Mouse (Mus musculus): Measurements from ENCODE around the gene Taok1.
A peak's percentile ranks its signal among the peaks of the same experiment; 100 is the strongest.

Gene Taok1

DNA sequence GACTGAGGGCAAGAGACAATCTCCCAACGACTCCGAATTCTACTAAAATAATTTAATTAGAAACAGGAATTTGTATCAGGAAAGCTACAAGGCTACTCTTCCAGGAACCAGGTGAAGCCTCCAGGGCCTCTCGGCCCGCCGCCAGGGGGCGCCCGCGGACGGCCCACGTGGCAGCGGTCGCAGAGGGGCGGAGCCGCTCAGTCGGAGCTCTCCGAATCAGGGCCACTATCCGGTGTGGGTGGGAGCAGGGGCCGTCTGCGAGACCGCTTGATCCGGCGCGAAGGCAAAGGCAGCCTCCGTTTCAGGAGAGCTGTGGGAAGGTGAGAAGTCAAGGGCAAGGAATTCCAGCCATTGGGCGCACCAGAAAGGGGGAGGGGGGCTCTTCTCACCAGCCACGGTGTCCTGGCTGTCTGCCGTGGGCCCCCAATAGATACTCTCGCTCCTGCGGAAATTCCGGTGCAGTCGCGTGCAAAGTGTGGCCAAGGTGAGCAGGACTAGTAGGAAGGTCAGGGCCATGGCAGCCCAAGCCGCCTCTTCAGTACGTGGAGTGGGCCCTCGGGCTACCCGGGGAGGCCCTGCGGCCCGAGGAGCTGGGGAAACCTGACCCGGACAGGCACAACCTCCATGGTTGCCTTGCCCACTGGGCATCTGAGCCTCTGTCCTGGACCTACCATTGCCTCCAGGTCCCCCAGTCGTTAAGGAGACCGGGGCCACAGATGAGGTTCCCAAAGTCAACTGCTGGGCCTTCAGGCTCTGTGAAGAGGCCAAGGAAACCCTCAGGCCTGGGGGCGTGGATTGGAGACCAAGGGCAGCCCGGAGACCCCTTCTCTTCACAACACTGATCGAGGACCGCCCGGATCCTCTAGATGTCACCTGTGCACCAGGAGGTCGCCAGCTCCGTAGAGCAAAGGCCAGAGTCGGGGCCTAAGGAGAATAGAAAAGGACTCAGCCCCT is 99.3 kb downstream of the Taok1 start:
- peak; percentile 75 to 84 for DNase-seq (ENCODE audit: low spot score in 2 of 2)

DNA sequence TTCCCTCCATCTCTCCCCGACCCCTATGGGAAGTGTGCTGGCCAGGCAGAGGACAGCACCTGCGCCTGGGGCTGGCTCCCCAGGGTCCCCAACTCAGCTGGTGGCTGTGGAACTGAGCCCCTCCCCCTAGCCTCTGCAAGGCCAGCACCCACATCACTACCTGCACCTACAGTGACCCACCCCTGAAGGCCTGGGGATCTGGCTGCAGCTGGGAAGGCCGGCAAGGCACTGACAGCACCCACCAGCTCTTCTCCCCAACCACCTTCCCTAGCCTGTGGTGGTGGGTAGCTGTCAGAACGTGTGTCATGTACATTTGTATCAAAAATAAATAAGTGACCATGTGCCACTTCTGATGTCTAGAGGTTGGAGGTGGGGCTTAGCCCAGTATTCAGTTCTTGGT is 100.2 kb downstream of the Taok1 start:
- no peak for DNase-seq (ENCODE audit: low spot score in 2 of 2)

DNA sequence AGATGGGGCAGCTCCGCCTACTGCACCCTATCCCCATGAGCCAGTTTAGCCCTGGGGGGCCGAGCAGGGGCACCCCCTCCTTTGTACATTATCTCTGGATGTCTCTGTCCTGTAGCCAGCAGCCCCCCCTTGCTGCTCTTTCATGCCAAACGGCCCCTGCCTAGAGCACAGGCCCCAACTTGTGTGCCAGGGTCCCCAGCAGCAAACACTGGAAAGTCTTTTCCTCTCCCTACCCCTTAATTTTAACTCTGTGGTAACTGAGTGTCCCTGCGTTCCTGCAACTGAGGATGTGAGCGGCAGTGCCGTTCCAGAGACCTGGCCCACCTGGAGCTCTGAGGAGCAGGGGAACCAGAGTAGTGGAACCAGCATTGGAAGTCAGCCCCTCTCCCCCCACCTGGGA is 100.7 kb downstream of the Taok1 start:
- DNase-seq (ENCODE audit: low spot score in 2 of 2): no peak

DNA sequence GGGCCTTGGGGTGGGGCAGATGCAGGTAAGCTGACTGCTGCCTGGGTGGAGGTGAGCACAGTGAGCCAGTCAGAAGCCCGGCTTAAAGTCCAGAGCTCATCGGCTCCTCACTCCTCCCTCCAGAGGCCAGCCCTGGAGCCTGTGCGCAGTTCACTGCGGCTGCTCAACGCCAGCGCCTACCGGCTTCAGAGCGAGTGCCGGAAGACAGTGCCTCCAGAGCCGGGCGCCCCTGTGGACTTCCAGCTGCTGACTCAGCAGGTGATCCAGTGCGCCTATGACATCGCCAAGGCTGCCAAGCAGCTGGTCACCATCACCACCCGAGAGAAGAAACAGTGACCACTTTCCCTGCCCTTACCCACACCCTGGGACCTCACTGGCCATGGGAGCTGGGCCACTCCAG is 101.3 kb downstream of the Taok1 start:
- DNase-seq (ENCODE audit: low spot score in 2 of 2): no peak

DNA sequence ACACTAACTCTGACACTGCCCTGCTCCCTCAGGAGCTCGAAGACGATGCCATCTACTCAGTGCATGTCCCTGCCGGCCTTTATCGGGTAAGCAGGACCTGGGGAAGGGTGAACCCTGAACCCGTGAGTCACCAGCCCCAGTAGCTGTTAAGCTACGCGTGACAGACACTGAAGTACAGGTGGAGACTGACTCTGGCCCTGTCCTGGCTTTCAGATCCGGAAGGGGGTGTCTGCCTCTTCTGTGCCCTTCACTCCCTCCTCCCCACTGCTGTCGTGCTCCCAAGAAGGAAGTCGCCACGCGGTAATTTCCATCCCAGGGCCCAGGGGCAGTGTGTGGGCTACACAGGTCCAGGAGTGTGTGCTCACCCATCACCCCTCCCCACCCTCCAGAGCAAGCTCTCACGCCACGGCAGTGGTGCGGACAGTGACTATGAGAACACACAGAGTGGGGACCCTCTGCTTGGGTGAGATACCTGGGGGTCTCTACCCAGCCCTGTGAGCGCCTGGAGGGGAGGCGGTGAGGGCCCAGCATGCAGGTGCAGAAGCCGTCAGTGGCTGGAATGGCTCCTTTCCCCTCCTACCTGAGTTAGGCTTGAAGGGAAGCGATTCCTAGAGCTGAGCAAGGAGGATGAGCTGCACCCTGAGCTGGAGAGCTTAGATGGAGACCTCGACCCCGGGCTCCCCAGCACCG is 102.2 kb downstream of the Taok1 start:
- no peak for DNase-seq (ENCODE audit: low spot score in 2 of 2)

DNA sequence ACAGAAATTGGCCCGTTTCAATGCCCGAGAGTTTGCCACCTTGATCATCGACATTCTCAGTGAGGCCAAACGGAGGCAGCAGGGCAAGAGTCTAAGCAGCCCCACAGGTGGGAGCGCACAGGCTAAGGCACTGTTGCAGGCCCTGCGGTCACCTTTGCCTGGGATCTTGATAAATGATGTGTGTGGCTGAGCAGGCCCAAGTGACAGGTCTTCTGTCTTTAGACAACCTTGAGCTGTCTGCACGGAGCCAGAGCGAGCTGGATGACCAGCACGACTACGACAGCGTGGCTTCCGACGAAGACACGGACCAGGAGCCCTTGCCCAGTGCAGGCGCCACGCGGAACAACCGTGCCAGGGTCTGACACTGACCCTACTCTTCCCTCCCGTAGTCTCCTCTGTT is 103.2 kb downstream of the Taok1 start:
- no peak for DNase-seq (ENCODE audit: low spot score in 2 of 2)

DNA sequence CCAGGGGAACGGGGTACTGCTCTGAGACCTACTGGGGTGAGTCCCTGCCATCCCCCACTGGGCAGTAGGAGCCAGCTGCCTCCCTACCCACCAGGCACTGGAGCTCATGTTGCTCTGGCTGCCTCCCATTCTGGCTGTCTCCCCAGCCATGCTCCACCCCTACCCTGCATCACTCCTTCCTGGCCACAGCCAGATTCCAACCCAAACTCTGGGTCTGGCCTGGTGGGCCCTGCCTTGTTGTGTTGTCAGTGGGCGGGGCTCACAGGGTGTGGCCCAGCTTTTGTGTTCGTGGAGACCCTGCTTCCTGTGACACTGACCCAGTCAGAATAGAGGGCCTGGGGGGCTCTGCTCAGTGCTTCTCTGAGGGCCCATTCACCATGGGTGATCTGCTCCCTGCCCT is 104.1 kb downstream of the Taok1 start:
- DNase-seq (ENCODE audit: low spot score in 2 of 2): no peak

DNA sequence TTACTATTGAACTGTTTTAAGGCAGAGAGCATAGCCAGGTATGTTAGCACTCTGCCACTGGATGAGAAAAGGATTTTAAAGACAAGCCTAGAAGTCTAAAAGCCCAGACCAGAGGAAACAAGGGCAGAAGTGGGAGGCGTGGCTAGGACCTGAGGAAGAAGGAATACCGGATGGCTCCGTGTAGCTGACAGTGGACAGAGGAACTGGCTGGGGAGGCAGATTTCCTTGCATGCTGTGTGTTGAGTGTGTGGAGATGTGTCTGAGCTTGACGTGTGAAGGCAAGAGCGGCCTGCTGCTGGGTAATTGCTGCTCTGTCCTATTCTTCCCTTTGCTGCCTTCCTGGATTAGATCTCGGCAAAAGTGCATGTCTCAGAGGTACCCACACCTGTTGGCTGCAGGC is 105.1 kb downstream of the Taok1 start:
- no peak for DNase-seq (ENCODE audit: low spot score in 2 of 2)

DNA sequence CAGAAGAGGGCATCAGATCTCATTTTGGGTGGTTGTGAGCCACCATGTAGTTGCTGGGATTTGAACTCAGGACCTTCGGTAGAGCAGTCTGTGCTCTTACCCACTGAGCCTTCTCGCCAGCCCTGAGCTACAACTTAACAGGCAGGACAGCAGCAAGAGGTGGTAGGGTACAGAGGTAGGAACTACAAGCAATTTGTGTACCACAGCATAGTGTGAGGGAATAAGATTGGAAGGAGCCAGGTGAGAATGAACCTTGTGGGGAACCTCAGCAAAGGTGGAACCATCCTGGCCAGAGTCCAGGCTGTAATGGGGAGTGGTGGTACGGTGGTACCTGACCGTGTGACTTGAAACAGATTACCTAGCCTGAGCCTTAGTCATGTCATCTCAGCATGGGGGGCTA is 105.6 kb downstream of the Taok1 start:
- DNase-seq (ENCODE audit: low spot score in 2 of 2): no peak

DNA sequence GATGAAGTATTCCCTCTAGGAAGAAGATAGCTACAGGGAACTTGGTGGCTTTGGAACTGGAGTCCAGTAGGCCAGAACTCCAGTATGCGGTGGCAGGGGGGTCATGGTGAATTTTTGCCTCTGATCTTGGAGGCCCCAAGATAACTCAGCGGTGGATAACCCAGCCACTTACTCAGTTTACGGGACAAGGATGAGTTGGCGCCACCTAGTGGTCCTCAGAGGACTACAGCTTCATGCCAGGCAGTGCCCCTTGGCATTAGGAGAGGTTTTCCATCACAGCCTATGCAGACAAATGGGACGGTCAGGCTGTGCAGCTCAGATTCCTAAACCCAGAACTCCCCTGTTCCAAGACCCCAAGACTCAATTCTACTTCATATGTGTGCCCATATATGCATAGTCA is 106.2 kb downstream of the Taok1 start:
- peak; percentile 60 to 74 for DNase-seq (ENCODE audit: low spot score in 2 of 2)

DNA sequence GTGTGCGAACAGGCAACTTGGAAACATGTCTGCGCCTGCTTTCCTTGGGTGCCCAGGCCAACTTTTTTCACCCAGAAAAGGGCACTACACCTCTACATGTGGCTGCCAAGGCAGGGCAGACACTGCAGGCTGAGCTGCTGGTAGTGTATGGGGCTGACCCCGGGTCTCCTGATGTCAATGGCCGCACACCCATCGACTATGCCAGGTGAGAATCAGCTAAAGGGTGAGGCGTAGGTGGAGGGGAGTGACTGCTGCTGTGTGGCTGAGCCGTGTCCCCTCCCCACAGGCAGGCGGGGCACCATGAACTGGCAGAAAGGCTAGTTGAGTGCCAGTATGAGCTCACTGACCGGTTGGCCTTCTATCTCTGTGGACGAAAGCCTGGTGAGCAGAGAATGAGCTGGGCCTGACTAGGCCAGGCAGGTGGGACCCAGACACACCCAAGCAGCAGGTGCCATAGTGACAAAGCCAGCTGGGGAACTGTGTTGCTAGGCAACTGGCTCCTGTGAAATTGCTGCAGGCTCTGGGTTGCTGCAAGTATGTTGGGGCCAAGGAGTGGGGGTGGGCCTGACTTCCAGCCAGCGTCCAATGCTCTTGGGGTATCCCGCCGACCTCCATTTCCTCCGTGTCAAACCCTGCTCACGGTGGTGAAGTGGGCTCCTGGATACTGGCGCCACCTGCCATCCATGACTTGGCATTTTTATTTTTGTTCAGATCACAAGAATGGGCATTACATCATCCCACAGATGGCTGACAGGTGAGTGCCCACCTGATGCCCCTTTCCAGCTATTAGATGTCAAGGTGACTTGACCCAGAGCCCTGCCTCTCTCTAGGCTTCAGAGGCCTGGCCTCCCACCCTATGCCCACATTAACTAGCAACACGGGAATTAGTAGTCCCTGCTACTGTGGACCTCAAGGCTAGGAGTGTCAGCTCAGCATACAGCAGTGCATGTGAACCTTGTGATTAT is 107.0 kb downstream of the Taok1 start:
- no peak for DNase-seq (ENCODE audit: low spot score in 2 of 2)

DNA sequence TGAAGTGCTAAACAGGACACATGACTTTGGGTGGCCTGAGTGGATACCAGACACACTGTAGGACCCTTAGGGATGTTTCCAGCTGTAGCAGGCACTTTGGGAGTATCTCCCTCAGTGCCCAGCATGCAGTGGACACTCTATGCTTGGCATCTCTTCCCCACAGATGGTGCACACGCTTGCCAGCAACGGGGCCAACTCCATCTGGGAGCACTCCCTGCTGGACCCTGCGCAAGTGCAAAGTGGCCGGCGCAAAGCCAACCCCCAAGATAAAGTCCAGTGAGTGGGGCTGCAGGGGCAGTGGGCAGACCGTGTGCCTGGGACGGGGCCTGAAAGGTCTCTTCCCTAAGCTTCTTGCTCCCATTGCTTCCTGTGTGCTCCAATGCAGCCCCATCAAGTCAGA is 108.3 kb downstream of the Taok1 start:
- DNase-seq (ENCODE audit: low spot score in 2 of 2): no peak

DNA sequence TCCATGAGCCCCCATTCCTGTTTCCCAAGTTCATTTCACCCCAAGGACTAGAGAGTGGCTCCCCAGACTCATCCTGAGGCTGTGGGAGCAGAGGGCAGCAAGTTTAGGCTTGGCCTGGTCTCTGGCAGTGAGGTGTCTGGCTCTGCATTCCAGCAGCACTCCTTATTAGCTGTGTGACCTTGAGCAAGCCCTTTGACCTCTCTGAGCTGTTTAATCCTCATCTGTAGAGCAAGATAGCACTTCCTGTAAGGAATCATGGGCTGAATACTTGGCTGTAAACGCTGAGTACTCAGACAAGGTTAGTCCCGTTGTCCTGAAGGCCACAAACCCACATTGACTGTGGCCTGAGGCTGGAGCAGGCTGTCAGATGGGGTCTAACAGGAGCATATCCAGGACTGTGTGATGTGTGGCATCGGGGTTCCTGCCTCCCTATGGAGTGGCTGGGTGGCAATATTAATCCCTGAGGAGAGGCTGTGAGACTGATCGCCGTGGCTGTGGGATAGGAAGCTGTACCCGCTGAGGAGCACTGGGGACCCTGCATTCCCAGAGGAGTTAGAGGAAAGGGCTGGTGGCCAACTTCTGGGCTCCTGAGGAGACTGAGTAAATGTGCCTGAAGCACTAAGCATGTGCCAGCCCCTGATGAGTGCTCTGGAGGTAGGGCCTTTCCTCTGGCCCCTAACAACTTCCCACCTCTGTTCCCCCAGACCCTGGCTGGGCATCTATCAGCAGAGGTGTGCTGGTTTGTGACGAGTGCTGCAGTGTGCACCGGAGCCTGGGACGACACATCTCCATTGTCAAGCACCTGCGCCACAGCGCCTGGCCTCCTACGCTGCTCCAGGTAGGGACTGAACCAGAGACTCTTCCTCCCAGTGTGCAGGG is 109.1 kb downstream of the Taok1 start:
- no peak for DNase-seq (ENCODE audit: low spot score in 2 of 2)

DNA sequence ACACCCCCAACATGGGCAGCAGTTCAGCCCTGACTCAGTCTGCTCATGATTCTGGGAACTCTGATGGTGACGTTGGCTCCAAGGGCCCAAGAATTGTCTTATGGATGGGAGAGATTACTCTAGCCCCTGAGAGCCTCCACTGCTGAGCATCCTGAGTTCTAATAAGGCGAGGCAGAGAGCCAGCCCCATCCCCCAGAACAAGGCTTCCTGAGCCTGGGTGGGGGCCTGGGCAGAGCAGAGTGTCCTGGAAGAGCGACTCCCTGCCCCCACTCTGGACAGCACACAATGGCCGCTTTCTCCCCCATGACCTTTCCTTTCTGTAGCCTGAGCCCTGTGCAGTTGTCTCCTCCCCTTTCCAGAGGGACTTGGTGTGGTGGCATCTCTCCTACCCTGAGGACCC is 109.8 kb downstream of the Taok1 start:
- no peak for DNase-seq (ENCODE audit: low spot score in 2 of 2)

DNA sequence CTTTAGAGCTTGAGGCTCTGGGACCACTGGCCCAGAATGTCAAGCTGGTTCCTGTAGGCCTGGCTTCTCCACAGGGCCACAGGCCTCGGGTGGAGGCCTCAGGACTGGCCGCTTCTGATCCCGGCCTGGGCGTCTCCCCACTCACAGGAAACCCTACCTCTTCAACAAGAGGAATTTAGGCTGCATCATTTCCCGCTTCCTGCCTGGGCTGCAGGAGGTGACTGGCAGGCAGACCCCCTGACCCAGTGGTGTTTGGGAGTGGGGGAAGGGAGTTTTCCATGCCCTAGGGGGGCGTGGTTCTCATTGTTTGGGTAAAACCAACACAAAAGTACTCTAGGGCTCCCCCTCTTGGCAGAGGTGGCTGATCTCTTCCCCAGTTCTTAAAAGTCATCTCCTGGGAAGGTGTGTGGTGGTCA is 110.3 kb downstream of the Taok1 start:
- DNase-seq (ENCODE audit: low spot score in 2 of 2): peak in 1 of 2 experiments; percentile 55

DNA sequence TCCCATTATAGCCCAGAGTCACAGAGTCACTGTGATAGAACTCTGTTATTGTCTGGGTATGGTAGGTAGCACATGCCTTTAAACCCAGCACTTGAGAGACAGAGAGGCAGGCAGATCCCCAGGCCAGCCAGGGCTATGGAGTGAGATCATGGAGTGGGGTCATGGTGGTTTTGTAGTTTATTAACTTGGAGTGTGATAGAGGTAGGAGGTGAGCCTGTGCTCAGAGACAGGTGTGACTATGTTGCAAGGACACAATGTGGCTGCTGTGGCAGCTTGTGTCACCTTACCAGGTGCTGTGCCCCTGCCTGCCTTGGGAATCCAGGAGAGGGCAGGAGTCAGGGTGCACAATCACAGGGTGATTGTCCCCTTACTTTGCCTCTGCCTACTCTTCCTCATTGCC is 112.1 kb downstream of the Taok1 start:
- no peak for DNase-seq (ENCODE audit: low spot score in 2 of 2)

DNA sequence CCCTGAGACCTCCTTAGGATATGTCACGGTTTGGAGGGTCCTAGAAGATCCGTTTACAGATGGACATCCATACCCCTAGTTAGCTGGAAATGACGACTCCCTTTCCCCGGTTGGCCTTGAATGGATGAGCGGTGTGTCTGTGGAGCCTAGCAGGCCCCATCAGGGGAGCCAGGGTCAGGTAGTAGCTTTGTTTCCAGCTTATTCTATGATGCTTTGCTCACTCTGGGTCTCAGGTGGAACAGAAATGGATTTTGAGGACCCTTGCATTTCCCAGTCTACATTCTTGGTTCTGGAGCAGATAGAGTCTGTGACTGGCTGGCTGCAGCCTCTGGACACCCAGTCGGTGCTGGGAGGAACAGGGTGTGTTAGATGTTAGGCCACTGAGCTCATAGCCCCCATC is 112.8 kb downstream of the Taok1 start:
- no peak for DNase-seq (ENCODE audit: low spot score in 2 of 2)

DNA sequence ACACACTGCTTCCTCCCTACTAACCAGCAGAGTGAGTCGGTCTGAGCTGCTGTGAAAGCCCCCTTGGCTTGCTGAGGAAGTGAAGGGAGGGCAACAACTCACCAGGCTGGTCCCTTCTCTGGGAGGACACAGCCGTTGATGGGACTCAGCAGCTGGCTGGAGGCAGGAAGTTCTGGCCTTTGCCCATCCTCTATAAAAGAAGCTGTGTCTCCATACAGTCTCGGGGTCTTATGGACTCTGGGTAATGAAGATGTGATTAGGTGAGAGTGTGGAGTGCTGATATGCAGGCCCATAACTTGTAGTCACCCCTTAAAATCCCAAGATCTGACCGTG is 113.3 kb downstream of the Taok1 start:
- DNase-seq (ENCODE audit: low spot score in 2 of 2): no peak

DNA sequence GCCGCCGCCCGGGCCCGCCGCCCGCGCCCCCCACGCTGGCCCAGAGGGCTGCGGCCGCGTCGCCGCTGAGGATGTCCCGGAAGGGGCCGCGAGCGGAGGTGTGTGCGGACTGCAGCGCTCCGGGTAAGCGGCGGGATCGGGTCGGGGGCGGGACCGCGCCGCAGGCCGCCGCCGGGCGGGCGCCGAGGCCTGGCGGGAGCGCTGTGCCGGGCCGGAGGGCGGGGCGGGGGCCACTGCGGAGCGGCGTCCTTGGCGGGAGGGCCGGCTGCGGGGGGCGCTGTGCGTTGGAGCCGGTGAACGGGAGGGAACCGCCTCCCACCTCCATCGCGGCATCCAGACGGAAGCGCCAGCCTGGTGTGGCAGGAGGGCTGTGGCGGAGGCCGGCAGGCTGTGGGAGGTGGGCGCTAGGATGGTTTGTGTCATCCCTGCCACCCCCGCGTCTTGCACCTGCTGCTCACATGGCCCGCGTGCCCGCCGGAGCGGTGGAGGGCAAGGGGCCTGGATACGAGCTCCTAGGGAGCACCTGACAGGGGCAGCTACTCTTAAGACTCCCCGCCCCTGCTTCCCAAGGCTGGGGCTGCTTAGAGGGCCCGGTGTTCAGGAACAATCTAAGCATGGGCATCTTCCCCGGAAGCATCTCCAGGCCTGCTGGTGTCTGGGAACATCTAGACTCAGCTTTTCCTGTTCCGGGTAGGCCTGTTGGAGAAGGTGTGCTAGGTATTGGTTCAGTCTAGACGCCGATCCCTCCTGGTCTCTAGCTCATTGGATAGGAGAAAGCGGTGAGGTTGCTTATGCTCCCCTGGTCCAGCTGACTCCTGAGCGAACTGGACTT is 113.9 kb downstream of the Taok1 start, which contains the start of gene Git1:
Git1 (plus strand) TSS at position 51 of the 832 bp plus-strand sequence.
- peak in 1 of 2 experiments; percentile 37 for DNase-seq (ENCODE audit: low spot score in 2 of 2)

DNA sequence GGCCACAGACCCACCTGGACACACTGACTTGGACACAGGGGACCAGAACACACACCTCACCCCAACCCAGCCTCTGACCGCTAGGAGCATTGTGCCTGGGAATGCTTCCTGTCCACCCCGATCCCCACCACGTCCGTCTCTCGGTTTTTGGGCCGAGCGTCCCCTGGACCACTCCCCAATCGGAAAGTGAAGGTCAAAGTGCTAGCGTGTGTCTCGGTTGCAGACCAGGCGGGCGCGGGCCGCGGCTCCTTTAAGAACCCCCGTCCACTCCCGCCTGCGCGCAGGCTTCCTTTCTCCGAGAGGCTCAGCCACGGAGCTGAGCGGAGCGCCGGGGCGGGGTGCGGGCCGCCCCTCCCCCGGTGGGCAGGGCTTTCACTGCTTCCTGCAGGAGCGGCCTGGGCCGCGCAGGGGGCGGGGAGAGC is 114.7 kb downstream of the Taok1 start:
- peak; percentile 69 to 83 for DNase-seq (ENCODE audit: low spot score in 2 of 2)
